Mouse (Mus musculus) frontal cortex, postnatal 25 days (tissue): ENCODE data around the gene Ifnb1.
"Not testable (repeated sequence)": the region's sequence is repeated elsewhere in the genome, so short reads cannot be mapped to it uniquely, and the experiment has no call there.

Experiments used
- DNase-seq, 2 experiments: peaks; one replicate each; pipeline ENCODE4 v3.0.0; 2022; ENCODE audit warnings: low spot score in 2 of 2

Ifnb1 gene

GRCm38 (mm10) chr4:88522674-88523073, at the start of gene Ifnb1:
TSS of gene Ifnb1 (minus strand) at chr4:88522774.
- DNase-seq: no peak

- no peak for DNase-seq
Measured at GRCm38 (mm10) chr4:88571698-88572097, 49.1 kb upstream of the Ifnb1 start, which contains the start of gene Ifna14. TSS of gene Ifna14 (minus strand) at chr4:88571798.

DNA sequence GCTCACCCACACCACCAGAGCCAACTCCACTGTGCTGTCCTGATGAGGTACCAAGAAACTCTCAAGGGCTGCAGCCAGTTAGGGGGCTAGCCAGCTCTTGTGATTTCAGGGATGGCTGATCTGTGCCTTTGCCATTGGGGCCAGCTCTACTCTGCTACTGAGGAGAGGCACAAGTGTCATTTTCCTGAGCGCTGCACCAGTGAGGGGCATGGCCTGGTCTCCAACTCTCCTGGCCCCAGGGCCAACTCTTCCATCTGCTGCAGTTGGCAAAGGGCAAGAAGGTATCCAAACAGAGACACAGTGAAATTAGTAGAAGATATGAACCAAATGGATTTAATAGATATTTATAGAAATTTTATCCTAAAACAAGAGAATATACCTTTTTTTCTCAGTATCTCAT, 39.2 kb upstream of the Ifnb1 start:
- DNase-seq: no peak

GRCm38 (mm10) chr4:88558145-88558544, 35.6 kb upstream of the Ifnb1 start, which contains the start of gene Ifna15:
TSS of gene Ifna15 (minus strand) at chr4:88558245.
- DNase-seq: not testable (repeated sequence)

- peak; percentile 30 to 48 for DNase-seq
Measured at GRCm38 (mm10) chr4:88550161-88550945, 27.8 kb upstream of the Ifnb1 start.

GRCm38 (mm10) chr4:88547986-88548385, 25.4 kb upstream of the Ifnb1 start:
- no peak for DNase-seq

GRCm38 (mm10) chr4:88543649-88544234, 21.2 kb upstream of the Ifnb1 start:
- no peak for DNase-seq

DNA sequence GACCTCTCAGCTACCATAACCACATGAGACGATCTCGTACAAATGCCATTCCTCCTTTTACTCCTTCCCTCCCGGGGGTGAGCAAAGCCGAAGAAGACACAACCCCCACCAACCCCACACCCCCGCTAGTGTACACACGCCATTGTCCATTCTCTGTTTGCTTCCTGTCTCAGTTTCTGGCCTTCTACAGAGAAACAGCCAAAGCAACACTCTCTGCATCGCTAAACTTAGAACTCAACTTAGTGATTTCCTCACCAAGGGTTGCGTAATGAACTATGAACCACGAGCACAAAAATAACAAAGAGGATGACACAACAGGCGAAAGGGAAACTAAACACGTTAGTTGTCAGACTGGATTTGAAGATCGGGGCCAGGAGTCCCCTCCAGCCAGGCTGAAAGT, 14.8 kb upstream of the Ifnb1 start:
- no peak for DNase-seq

- no peak for DNase-seq
Measured at GRCm38 (mm10) chr4:88536640-88537039, 14.1 kb upstream of the Ifnb1 start.

DNA sequence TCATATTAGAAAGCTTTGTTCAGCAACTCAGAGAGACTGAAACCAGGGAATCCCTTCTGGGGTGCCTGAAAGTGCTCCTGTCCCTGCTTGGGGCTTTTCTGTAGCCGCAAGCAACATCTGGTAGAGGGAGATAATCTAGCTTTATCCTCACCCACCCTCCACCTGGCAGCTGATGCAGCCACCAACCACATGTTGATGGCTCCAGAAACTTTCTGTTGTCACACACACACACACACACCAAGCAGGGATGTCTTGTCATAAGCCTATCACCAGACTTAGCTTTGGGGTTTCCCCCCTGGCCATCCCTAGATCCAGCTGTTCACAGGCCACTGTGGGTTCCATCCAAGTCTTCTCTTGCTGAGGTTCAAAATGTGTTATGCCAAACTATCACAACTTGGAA, 13.2 kb upstream of the Ifnb1 start:
- DNase-seq: no peak

GRCm38 (mm10) chr4:88534903-88535302, 12.3 kb upstream of the Ifnb1 start:
- no peak for DNase-seq

DNA sequence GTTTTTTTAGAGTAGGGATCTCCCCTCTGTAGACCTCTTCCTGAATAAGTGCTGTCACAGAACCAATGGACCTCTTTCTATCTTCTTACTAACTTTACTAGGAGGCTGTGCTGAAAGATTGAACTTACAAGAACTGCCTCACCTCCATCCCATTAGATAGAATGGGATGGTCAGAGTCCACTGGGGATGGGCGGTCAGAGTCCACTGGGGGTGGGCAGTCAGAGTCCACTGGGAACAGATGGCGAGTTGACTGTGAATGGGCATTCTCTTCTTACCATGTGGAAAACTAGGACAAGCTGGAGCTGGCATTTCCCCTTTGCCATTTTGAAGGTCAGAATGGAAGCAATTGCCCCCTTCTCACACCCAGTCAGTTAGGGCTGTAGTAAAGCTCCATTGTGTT, 10.9 kb upstream of the Ifnb1 start:
- no peak for DNase-seq

- no peak for DNase-seq
Measured at GRCm38 (mm10) chr4:88530892-88531291, 8.3 kb upstream of the Ifnb1 start.

DNA sequence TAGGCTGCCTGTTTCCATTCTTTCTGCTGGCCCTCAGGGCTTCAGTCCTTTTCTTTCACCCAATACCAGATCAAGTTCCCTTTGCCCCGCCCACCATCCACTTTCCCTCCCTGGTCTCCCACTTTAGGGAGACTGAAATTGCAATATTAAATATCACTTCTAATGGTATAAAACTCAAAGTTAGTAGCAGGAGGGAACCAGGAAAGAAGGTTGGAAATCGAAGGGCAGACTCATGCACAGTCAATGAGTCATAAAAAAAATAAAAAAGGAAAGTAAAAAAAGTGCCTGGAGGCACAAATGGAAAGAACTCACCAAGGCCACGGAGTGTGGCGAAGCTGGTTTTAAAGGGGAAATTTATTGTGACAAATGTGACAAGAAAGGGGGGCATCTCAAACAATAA, 7.7 kb upstream of the Ifnb1 start:
- DNase-seq: no peak

DNA sequence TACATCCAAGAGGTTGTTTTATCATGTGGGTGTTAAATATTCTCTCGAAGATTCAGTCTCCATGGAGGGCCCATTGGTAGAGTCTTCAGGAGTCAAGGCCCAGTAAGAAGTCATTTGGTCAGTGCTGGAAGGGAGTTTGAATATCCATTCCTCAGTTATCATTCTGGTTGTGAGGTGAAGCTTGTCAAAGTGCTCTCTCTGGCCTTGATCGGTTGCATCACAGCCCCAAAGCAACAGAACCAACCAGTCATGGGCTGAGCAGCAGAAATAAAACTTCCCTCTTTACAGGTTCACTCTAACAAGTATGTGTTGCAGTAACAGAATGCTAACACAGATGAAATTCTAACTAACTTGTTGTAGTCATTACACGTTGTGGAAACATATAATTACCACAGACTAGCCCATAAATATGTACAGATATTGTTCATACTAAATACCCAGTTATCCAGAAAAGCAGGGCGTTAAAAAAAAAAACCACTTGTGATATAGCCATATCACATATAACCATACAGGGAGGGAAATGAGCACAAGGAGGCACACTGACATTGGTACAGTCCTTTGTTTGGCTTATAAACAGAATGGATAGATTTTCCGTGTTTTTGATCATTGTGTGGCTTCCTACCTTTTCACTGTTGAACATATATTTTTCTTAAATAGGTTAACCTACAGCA, 3.9 kb upstream of the Ifnb1 start:
- no peak for DNase-seq

GRCm38 (mm10) chr4:88525393-88525792, 2.8 kb upstream of the Ifnb1 start:
- no peak for DNase-seq

DNA sequence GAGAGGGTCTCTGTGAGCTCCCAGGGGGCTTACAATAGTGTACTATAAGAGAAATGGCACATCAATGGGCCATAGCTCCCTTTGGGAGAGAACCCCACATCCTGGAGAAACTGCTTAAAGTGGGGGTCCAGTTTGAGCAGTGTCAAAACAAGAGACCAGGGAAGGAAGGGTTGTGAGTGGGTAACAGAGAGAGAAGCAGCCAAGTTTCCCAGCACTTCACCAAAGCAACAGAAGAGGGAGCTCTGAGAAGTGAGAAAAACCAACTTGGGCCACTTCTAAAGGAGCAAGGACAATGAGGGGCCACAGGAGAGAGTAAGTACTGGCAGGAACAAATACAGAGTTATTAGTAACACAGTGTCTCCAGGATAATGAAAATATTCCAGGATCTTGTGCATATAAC, 667 bp upstream of the Ifnb1 start:
- no peak for DNase-seq

GRCm38 (mm10) chr4:88517957-88518356, 4.6 kb downstream of the Ifnb1 start:
- DNase-seq: no peak

- no peak for DNase-seq
Measured at GRCm38 (mm10) chr4:88515711-88516211, 6.8 kb downstream of the Ifnb1 start.

DNA sequence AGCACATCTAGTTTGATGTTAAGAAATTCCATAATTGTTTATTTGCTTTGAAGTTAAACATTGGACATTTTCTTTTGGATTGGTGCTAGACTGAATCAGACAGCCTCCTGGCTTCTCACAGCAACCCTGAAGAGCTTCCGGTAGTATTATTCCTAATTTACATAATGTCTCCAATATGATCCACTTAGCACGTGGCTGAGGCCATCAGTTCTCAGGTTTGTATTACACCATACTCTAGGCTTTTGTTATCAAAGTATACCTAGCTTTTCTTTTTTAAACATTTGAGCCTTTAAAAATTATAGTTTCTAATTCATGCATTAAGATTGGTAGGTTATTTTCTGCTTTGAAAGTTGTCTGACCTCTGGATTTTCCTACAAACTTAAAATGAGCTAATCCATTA, 7.3 kb downstream of the Ifnb1 start:
- no peak for DNase-seq

DNA sequence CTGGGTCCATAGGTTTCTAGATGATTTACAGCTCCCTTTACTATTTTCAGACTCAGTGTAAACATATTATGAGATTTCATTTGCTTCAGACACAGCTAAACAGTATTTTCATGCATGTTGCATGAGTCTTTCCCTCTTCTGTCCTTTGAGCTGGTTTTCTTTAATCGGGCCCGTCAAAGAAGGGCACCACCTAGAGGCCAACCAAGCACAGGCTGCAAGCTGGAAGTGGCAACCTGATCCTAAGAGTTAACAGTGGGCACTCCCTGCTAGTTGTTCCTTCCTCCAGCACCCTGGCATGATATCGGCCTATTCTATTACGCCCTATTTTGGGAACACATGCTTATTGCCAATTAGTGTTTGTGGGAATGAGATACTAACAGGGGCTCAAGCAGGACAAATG, 8.2 kb downstream of the Ifnb1 start:
- peak; percentile 13 to 14 for DNase-seq

- no peak for DNase-seq
Measured at GRCm38 (mm10) chr4:88513743-88514142, 8.8 kb downstream of the Ifnb1 start.

DNA sequence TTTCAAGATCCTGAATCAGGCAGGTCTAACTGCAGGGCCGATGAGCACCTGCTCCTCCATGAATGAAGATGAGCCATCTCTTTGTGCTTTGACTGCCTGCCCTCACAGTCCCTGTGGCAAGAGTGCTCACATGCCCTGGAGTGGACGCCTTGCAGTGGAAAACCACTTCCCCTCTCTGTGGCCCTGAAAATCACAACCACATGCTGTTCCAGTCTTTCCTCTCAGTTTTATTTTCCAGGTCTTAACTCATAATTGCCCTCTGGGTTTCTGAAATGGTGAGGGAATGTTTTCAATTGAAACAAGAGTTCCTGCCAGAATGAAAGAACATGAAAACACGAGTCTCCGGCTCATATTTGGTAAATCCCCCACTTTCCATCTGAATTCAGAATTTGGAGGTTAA, 18.8 kb downstream of the Ifnb1 start:
- DNase-seq: no peak
